21 mouse cellular contexts compared by ENCODE assay signal in genomic region chr5:53304936-53305335, GRCm38 (mm10).
"Had no signal": no experiment of that assay in that cellular context is flagged by ENCODE, and none has a peak within 500 bp of the region (broad histone marks: within the 10 kb centered on the region; RNA-seq: fewer than 3 reads in every experiment).

No protein-coding gene starts in this region.

- H3K27ac ChIP-seq: heart, adult 2 months; heart, embryonic 13.5 days; heart, embryonic 15.5 days; hindbrain, embryonic 10.5 days; hindbrain, embryonic 12.5 days; hindbrain, embryonic 14.5 days; intestine, embryonic 15.5 days; layer of hippocampus, adult 2 months; left cerebral cortex, adult 2 months; limb, embryonic 10.5 days; limb, embryonic 12.5 days; liver, embryonic 13.5 days had no signal

- DNase-seq: gastrocnemius, postnatal 25 days; heart, adult 2 months; heart, postnatal 14 days; heart, postnatal 36 days; kidney, adult 18-20 months; kidney, adult 8-10 months; kidney, postnatal 10 days; kidney, postnatal 25 days; kidney, postnatal 4 days; liver; liver, embryonic 13.5 days had no signal

- H3K4me3 ChIP-seq: heart, adult 2 months; heart, embryonic 13.5 days; heart, embryonic 15.5 days; hindbrain, embryonic 10.5 days; hindbrain, embryonic 12.5 days; intestine, embryonic 15.5 days; layer of hippocampus, adult 2 months; left cerebral cortex, adult 2 months; limb, embryonic 10.5 days; limb, embryonic 12.5 days; liver, embryonic 13.5 days had no signal
